Mouse (Mus musculus) lung, adult 2 months (tissue): Measurements from ENCODE around the gene Wnt11. TPM values are rescaled to one million over a fixed set of nuclear protein-coding genes. Genes with fewer than 3 reads are reported as not detected.

Source experiments
- DNase-seq: peaks from one replicate; pipeline ENCODE4 v3.0.0; 2022
- H3K4me1 ChIP-seq: fragments of 200-500 bp; 2 replicates; pipeline ENCODE4 v1.6.1; 2011; ENCODE audit warnings: low read length; ENCODE audit not compliant: control insufficient read depth, insufficient read depth
- H3K4me3 ChIP-seq: fragments of 200-500 bp; replicated peaks from 2 replicates; pipeline ENCODE3; 2011; ENCODE audit warnings: low read depth, mild to moderate bottlenecking, control low read depth, low read length; ENCODE audit errors: extremely low read depth
- CTCF ChIP-seq: fragments of 200-500 bp; IDR thresholded peaks from 2 replicates; pipeline ENCODE4 v1.5.1; 2011; ENCODE audit warnings: mild to moderate bottlenecking, low read length, control low read depth; ENCODE audit not compliant: insufficient read depth
- POLR2A ChIP-seq: fragments of 200-500 bp; IDR thresholded peaks from 2 replicates; pipeline ENCODE4 v1.6.1; 2011; ENCODE audit warnings: low read depth, mild to moderate bottlenecking, control low read depth, low read length, borderline replicate concordance; ENCODE audit errors: extremely low read depth
- WGBS: fragments of 180-500 bp; shearing (Covaris S2); methylation state at CpG from one replicate; pipeline ENCODE4 v1.1.7; 2018; 5-methylcytosine and 5-hydroxymethylcytosine counted together
- polyA plus RNA-seq: library from polyadenylated mRNA; depleted of rRNA; stranded (reverse); fragments of >200 nt; gene quantifications from 2 replicates; pipeline ENCODE4 v1.2.3, GENCODE M21; 2012

Wnt11 gene
- polyA plus RNA-seq, 1 experiment: 35.1 TPM

DNA sequence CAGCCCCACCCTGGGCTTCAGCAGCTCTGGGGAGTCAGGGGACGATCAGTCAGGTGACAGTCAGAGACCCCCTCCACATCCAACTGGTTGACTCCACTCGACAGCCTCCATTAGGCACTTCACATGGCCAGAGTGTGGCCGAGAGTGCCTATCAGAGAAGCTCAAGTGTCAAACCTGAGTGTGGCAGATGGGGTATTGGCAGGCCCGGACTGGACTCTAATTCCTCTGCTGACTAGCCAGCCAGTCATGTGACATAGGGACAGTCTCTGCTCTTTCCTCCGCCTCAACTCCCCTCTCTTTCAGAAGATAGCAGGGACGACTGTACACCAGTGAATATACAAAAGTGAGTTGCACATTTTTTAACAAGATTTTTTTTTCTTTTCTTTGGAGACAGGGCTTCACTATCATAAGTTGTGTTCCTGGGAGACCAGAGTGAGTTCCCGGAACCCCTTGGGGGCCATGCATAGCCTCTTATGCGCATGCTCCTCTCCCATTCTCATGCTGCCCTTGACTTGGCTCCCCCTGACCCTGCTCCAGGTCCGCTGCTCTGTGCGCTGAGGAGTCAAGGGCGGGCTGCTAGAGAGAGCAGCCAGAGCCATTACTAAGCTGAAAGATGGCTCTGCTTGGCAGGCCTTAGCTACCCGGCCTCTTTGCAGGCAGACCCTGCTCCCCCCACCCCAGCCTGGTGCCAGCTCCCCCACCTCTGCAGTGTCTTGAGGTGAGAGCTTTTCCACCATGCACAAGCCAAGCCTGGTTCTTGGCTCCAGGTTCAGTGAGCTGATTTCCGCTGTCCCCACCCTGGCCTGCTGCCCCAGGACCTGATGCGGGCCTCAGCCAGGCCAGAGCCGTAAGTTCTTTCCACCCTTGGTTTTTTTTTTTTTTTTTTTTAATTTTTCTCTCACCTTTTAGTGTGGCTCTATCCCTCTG, 10.8 kb upstream of the Wnt11 start:
- 73% methylated on average over 15 of the region's 15 CpGs for whole genome bisulfite sequencing
- DNase-seq: no peak
- TF ChIP-seq CTCF: no peak
- TF ChIP-seq POLR2A: no peak
- Histone ChIP-seq H3K4me1 (no peaks in the 10 kb centered on the region), H3K4me3 (no peak overlapping the region)

DNA sequence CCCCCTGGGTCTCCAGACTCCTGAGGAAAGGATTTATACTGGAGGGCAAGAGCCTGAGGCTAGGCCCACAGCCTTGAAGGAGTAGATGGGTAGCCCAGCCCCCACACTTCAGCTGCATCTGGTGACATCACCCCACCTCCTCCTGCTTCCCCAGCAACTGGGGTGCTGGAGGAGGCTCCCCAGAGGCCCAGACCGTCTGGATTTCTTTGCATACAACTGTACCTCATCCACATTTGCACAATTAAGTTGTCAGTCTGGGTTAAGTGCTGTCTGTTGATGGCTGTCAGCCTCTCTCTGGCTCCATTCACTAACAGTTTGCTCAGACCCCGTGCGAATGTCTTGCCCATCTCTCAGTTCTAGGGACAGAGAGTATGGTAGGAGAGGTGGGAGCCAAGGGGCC, 6.9 kb upstream of the Wnt11 start:
- WGBS: 69% methylated on average over 3 of the region's 3 CpGs
- Histone ChIP-seq H3K4me3 (no peak overlapping the region), H3K4me1 (no peaks in the 10 kb centered on the region)
- DNase-seq: no peak
- no peak for TF ChIP-seq CTCF
- TF ChIP-seq POLR2A: no peak

DNA sequence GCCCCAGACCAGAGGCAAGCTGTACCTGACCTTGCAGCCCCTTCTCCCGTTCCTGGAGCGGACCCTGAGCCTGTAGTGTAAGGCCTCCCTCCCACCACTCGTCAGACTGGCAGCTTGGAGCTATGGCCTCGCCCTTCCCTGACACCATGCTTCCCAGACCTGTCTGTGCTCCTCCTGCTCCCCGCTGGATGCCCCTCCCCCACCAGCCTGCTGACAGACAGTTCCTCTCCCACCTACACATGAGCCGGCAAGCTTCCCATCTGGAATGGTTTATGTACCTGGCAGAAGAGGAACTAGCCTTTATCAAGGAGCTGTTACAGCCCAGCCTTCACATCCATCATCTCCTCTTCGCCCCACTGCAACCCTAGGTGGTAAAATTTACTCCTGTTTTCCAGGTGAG, 6.0 kb upstream of the Wnt11 start:
- 50% methylated on average over 7 of the region's 7 CpGs for WGBS
- DNase-seq: no peak
- Histone ChIP-seq H3K4me1 (no peaks in the 10 kb centered on the region), H3K4me3 (no peak overlapping the region)
- TF ChIP-seq CTCF: no peak
- TF ChIP-seq POLR2A: no peak

DNA sequence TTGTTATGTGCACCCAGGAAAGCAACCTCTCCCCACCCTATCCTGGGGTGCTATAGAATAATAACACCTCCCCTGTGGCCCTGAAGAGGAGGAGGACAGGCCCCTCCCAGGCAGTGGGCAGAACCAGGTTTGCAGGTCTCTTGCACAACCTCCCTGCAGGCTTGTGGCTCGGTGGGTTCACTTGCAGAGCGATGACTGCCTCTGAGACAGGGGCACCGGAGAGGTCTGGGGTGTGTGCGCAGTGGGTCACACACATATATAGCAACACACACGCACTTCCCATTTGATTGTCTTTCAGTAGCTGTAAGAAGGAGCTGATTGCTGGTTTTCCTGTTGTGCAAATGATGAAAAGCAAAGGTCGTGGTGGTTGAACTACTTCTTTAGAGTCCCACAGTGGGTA, 3.6 kb upstream of the Wnt11 start:
- Histone ChIP-seq H3K4me3 (no peak overlapping the region), H3K4me1 (peaks cover 9% of the 10 kb centered on the region)
- DNase-seq: no peak
- TF ChIP-seq POLR2A (no peak), CTCF (no peak)
- WGBS: 71% methylated on average over 6 of the region's 6 CpGs

DNA sequence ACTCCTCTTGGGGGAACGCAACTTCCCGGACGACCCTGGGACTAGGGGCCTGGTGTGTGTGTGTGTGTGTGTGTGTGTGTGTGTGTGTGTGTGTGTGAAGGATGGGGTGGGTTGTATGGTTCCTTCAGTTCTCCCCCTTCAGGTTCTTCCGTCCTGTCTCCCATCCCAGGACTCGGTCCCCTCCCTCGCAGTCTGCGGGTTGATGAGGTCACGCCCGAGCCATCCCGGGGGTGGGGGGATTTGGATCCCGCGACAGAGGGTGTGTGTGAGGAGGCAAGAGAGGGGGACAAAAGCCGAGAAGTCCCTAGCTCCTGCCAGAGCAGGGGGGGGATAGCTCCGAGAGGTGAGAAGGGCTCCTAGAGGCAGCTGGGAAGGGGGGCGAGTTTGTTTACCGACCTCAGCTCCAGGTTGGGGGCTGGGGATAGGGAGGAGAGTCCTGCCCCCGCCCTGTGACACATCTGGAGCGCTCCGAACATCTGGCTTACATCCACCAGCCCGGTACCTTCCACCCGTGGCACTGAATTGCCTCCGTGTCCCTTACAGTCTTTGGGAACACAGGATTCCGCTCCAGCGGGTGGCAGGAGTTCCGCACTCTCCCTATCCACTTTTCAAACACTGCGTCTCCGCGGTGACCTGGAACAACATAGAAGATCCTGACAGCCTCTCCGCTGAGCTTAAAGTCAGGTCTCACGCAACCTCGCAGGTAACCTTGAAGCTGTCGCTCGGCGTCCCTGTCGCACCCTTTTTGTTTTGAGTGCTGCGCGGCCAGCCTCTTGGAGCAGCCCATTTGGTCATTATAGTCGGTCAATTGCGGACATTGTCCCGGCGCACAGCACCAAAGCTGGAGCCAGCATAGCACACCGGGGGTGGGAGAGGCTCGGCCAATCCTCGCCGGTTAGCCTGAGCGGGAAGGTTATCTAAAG, 868 bp downstream of the Wnt11 start:
- DNase-seq: peak; percentile 40
- Histone ChIP-seq H3K4me1 (peaks cover 20% of the 10 kb centered on the region), H3K4me3 (peak overlapping the region; percentile 59)
- 2% methylated on average over 46 of the region's 46 CpGs for WGBS
- 0 out of 2 replicates have a peak, but pooled peaks have one; percentile 18 for TF ChIP-seq POLR2A
- no peak for TF ChIP-seq CTCF

DNA sequence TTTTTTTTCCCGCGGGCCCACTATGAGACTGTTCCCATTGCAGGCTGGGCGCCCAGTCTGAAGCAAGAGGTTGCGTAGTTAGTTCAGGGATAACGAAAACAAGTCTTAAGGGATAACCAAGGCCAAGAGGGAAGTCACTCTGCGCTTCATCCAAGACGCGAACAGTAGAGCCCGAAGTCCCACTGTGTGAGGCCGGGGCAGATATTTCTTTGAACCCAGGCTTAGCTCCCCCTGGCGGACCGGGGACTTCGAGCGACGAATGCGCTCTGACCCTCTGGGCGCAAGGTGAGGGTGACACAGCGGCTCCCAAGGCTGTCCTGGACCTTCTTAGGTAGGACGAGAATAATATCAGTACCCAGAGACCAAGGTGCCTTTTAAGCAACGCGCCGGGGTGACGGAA, 1.7 kb downstream of the Wnt11 start:
- H3K4me1 ChIP-seq: peaks cover 20% of the 10 kb centered on the region
- 4% methylated on average over 23 of the region's 23 CpGs for WGBS
- TF ChIP-seq CTCF: peak; percentile 60
- TF ChIP-seq POLR2A: no peak
- H3K4me3 ChIP-seq: peak overlapping the region; percentile 17
- peak; percentile 72 for DNase-seq

DNA sequence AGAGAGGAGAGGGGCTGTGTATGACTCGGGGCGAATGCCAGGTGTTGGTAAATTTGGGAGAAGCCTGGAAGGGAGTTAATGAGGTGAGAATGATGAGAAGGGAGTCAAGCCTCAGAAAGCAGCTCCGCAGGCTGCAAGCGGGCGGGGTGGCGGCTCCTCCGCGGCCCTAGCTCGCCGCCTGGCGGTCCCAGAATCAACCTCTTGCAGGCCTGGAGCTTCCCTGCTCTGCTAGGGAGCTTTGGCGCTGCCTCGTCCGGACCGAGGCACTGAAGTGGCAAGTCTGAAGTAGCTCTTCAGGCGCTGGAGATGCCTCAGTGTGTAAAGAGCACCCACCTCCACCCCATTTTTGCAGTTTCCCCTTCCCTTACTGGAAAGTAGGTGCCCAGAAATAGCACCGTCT, 3.0 kb downstream of the Wnt11 start:
- WGBS: 2% methylated on average over 17 of the region's 17 CpGs
- TF ChIP-seq POLR2A (no peak), CTCF (peak; percentile 45)
- peaks cover 20% of the 10 kb centered on the region for H3K4me1 ChIP-seq
- DNase-seq: peak; percentile 75
- no peak overlapping the region for H3K4me3 ChIP-seq

DNA sequence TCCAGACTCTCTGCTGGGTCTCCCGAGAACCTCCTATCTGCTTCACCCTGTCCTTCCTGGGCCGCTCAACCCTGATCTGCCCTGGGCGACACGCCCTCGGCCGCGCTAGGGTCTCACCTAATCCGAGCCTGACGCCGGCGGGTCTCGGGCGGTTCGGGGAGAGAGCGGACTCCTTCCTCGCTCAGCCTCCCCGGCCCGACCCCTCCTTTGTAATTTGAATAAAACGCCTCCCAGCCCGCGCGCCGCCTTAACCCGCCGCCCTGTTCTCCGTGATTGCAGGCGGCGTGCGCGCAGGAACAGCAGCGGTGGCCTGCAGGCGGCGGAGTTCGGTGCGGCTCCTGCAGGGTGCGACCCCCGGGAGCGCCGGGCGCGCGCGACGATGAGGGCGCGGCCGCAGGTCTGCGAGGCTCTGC, 3.8 kb downstream of the Wnt11 start:
- TF ChIP-seq POLR2A (no peak), CTCF (no peak)
- peak; percentile 46 for DNase-seq
- 1% methylated on average over 48 of the region's 48 CpGs for WGBS
- Histone ChIP-seq H3K4me3 (peak overlapping the region; percentile 41), H3K4me1 (peaks cover 20% of the 10 kb centered on the region)

DNA sequence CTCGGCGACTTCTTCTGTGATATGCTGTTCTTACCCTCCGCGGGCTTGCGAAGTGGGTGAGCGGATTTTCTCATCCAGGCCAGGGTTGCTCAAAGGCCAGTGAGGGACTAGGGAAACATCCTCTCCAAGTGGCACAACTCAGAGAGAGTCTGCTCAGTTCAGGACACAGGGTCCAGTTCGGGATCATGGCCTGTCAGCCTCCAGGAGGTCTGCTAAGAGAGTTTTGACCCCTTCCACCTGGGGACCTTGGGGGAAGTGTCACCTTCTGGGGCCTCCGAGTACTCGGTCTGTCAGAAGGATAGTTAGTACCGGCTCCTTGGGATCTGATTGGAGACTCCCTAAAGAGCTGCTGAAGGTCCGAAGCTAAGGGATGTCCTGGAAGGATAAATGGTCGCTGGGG, 4.4 kb downstream of the Wnt11 start:
- TF ChIP-seq CTCF: no peak
- no peak for TF ChIP-seq POLR2A
- WGBS: 25% methylated on average over 12 of the region's 12 CpGs
- DNase-seq: peak; percentile 21
- Histone ChIP-seq H3K4me1 (peaks cover 20% of the 10 kb centered on the region), H3K4me3 (no peak overlapping the region)
